Mouse (Mus musculus): ENCODE data around the gene Utp6. TPM values are rescaled to one million over a fixed set of nuclear protein-coding genes. Genes with fewer than 3 reads are reported as not detected.

Utp6 gene
- total and polyA plus RNA-seq, 3 experiments, result 88.6 to 97.9 TPM; not detected in 1

DNA sequence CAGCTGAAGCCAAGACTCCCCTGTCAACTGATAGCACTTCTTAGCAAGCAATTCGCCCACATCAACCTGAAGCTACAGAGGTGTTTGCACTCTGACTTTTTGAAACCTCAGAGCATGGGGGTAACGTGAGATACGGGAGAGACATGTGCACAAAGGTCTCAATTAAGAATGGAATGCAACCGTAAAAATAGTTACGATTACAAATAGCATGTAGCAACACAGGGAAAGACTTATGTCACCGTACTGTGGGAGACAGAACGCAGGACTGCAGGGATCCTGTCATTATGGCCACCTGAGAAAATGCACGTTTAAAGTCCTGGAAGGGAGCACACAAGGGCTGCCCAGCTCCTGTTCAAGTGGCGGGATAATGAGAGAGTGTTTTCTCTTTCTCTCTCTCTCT, 55.3 kb downstream of the Utp6 start:
- Histone ChIP-seq H3K4me3 (ENCODE audit: control insufficient read depth in 1 of 2, insufficient read depth in 1 of 2, low read depth in 2 of 2, low read length in 2 of 2) (no peak overlapping the region), H3K9me3 (replicated peaks; ENCODE audit: insufficient read depth, low read length) (no peaks in the 10 kb centered on the region), H3K36me3 (ENCODE audit: control insufficient read depth in 1 of 2, insufficient read depth in 2 of 2, low read length in 2 of 2) (no peaks in the 10 kb centered on the region), H3K9ac (ENCODE audit: control insufficient read depth, low read depth, low read length, poor library complexity, severe bottlenecking) (no peak overlapping the region), H3K4me1 (ENCODE audit: control insufficient read depth in 1 of 2, insufficient read depth in 2 of 2, low read length in 2 of 2) (peaks cover 0 to 5% of the 10 kb centered on the region in 2 experiments; a peak in 1 of 4 replicates), H3K79me2 (ENCODE audit: control insufficient read depth, insufficient read depth, low read length, poor library complexity) (no peaks in the 10 kb centered on the region), H3K27ac (ENCODE audit: control insufficient read depth, low read depth, low read length) (no peak overlapping the region), H3K27me3 (ENCODE audit: control insufficient read depth in 1 of 2, insufficient read depth in 2 of 2, low read length in 2 of 2) (no peaks in the 10 kb centered on the region; a peak in 1 of 4 replicates)
- no peak for DNase-seq (ENCODE audit: low read depth, low spot score)
- TF ChIP-seq MXI1 (IDR thresholded peaks at IDR 0.05; ENCODE audit: low read depth, low read length) (no peak), ELF1 (IDR thresholded peaks at IDR 0.05; ENCODE audit: low read depth, low read length) (no peak), POLR2AphosphoS2 (IDR thresholded peaks at IDR 0.05; ENCODE audit: low read length) (no peak), HCFC1 (IDR thresholded peaks at IDR 0.05; ENCODE audit: low read depth, low read length) (no peak), MEF2A (IDR thresholded peaks at IDR 0.05; ENCODE audit: extremely low read depth, insufficient replicate concordance, low read depth, low read length, poor library complexity, severe bottlenecking) (no peak), POLR2AphosphoS5 (IDR thresholded peaks at IDR 0.05; ENCODE audit: borderline replicate concordance, low read depth, low read length) (no peak), TCF12 (IDR thresholded peaks at IDR 0.05; ENCODE audit: low read depth, low read length) (no peak), MAX (IDR thresholded peaks at IDR 0.05; ENCODE audit: low read length) (no peak), ETS1 (IDR thresholded peaks at IDR 0.05; ENCODE audit: low read depth, low read length) (no peak), POLR2A (IDR thresholded peaks at IDR 0.05; ENCODE audit: control insufficient read depth in 1 of 2, insufficient read depth in 1 of 2, low read depth in 1 of 2, low read length in 2 of 2, poor library complexity in 1 of 2) (no peak), NRF1 (IDR thresholded peaks at IDR 0.05; ENCODE audit: insufficient read depth, low read depth, low read length, poor library complexity, severe bottlenecking) (no peak), USF2 (IDR thresholded peaks at IDR 0.05; ENCODE audit: borderline replicate concordance in 1 of 2, insufficient read depth in 1 of 2, low read depth in 1 of 2, low read length in 2 of 2) (no peak), CHD1 (IDR thresholded peaks at IDR 0.05; ENCODE audit: low read depth, low read length) (no peak), RAD21 (IDR thresholded peaks at IDR 0.05; ENCODE audit: low read depth, low read length) (no peak), ZMIZ1 (IDR thresholded peaks at IDR 0.05; ENCODE audit: low read depth, low read length) (no peak), JUND (IDR thresholded peaks at IDR 0.05; ENCODE audit: low read depth, low read length) (no peak)

DNA sequence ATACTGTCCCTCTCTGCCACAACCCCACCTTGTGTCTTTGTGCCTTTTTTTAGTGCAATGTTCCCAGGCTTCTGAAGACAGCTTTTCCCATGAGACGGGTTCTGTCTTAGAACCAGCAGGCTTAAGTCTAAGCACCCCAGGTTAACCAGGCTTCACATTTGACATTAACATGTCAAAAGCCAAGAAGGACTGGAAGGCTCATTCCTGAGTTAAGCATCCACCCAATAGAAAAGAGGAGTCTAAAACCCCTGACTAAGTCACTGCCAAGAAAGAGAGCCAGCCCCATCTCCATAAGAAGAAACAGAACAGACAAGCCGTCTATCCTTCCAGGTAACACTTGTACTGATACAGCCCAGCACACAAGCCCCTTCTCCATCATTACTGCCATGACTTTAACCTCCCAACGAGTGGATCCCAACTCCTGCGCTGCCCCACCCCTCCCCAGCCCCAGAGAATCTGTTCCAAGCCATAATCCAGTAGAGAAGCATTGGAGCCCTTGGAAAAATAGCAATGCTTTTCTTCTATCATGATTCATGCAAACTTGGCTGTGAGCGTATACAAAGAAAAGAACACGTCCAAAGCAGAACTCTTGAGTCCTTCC, 59.2 kb downstream of the Utp6 start:
- no peak overlapping the region for H3K9ac ChIP-seq (ENCODE audit: control insufficient read depth, low read depth, low read length, poor library complexity, severe bottlenecking)
- no peaks in the 10 kb centered on the region for H3K9me3 ChIP-seq (replicated peaks; ENCODE audit: insufficient read depth, low read length)
- H3K4me1 ChIP-seq (ENCODE audit: control insufficient read depth in 1 of 2, insufficient read depth in 2 of 2, low read length in 2 of 2), result no peaks in the 10 kb centered on the region
- no peak overlapping the region for H3K27ac ChIP-seq (ENCODE audit: control insufficient read depth, low read depth, low read length)
- DNase-seq (ENCODE audit: low read depth, low spot score), result no peak
- no peaks in the 10 kb centered on the region for H3K36me3 ChIP-seq (ENCODE audit: control insufficient read depth in 1 of 2, insufficient read depth in 2 of 2, low read length in 2 of 2)
- no peaks in the 10 kb centered on the region for H3K79me2 ChIP-seq (ENCODE audit: control insufficient read depth, insufficient read depth, low read length, poor library complexity)
- no peak overlapping the region for H3K4me3 ChIP-seq (ENCODE audit: control insufficient read depth in 1 of 2, insufficient read depth in 1 of 2, low read depth in 2 of 2, low read length in 2 of 2)
- peaks cover 2 to 3% of the 10 kb centered on the region in 2 experiments; a peak in 3 of 4 replicates for H3K27me3 ChIP-seq (ENCODE audit: control insufficient read depth in 1 of 2, insufficient read depth in 2 of 2, low read length in 2 of 2)
- TF ChIP-seq POLR2AphosphoS2 (IDR thresholded peaks at IDR 0.05; ENCODE audit: low read length) (no peak), HCFC1 (IDR thresholded peaks at IDR 0.05; ENCODE audit: low read depth, low read length) (no peak), RCOR1 (IDR thresholded peaks at IDR 0.05; ENCODE audit: low read depth, low read length) (no peak), MEF2A (IDR thresholded peaks at IDR 0.05; ENCODE audit: extremely low read depth, insufficient replicate concordance, low read depth, low read length, poor library complexity, severe bottlenecking) (no peak), GATA1 (IDR thresholded peaks at IDR 0.05; ENCODE audit: low read depth, low read length) (no peak), BHLHE40 (IDR thresholded peaks at IDR 0.05; ENCODE audit: borderline replicate concordance, low read depth, low read length) (no peak), MYB (IDR thresholded peaks at IDR 0.05; ENCODE audit: low read depth, low read length) (no peak), POLR2A (IDR thresholded peaks at IDR 0.05; ENCODE audit: control insufficient read depth in 1 of 2, insufficient read depth in 1 of 2, low read depth in 1 of 2, low read length in 2 of 2, poor library complexity in 1 of 2) (no peak), ZNF384 (IDR thresholded peaks at IDR 0.05; ENCODE audit: low read depth, low read length) (no peak), ZMIZ1 (IDR thresholded peaks at IDR 0.05; ENCODE audit: low read depth, low read length) (no peak), JUND (IDR thresholded peaks at IDR 0.05; ENCODE audit: low read depth, low read length) (no peak), EP300 (IDR thresholded peaks at IDR 0.05; ENCODE audit: low read depth in 1 of 2, low read length in 2 of 2) (no peak), NELFE (IDR thresholded peaks at IDR 0.05; ENCODE audit: low read depth, low read length) (no peak), GABPA (IDR thresholded peaks at IDR 0.05; ENCODE audit: low read depth, low read length) (no peak), ETS1 (IDR thresholded peaks at IDR 0.05; ENCODE audit: low read depth, low read length) (no peak), SIN3A (IDR thresholded peaks at IDR 0.05; ENCODE audit: low read length) (no peak), TAL1 (IDR thresholded peaks at IDR 0.05; ENCODE audit: low read length) (no peak), MAFK (IDR thresholded peaks at IDR 0.05; ENCODE audit: borderline replicate concordance, low read depth, low read length) (no peak), POLR2AphosphoS5 (IDR thresholded peaks at IDR 0.05; ENCODE audit: borderline replicate concordance, low read depth, low read length) (no peak)
